Mouse (Mus musculus) forebrain, embryonic 10.5 days (tissue): Measurements from ENCODE around the gene Nlk. TPM values are rescaled to one million over a fixed set of nuclear protein-coding genes. Genes with fewer than 3 reads are reported as not detected.
"Not testable (repeated sequence)": the region's sequence is repeated elsewhere in the genome, so short reads cannot be mapped to it uniquely, and the experiment has no call there.

Experiments
- DNase-seq: peaks from one replicate; pipeline ENCODE4 v3.0.0-alpha.2; 2017; ENCODE audit warnings: low spot score; ENCODE audit errors: extremely low spot score
- H3K27ac ChIP-seq: fragments of 300-500 bp; sonication (generic); 2 replicates; pipeline ENCODE4 v1.5.1; 2016; ENCODE audit warnings: mild to moderate bottlenecking
- H3K27me3 ChIP-seq: fragments of 300-500 bp; sonication (generic); 2 replicates; pipeline ENCODE4 v1.6.1; 2016; ENCODE audit warnings: mild to moderate bottlenecking; ENCODE audit not compliant: poor library complexity, severe bottlenecking
- H3K36me3 ChIP-seq: fragments of 300-500 bp; sonication (generic); replicated peaks from 2 replicates; pipeline ENCODE4 v1.6.1; 2016; ENCODE audit warnings: mild to moderate bottlenecking, moderate library complexity
- H3K4me1 ChIP-seq: fragments of 300-500 bp; sonication (generic); 2 replicates; pipeline ENCODE4 v1.6.1; 2016
- H3K4me3 ChIP-seq: fragments of 300-500 bp; sonication (generic); 2 replicates; pipeline ENCODE4 v1.5.1; 2016; ENCODE audit warnings: mild to moderate bottlenecking, moderate library complexity
- H3K9me3 ChIP-seq: fragments of 300-500 bp; sonication (generic); 2 replicates; pipeline ENCODE4 v1.6.1; 2016; ENCODE audit warnings: mild to moderate bottlenecking, moderate library complexity
- WGBS: fragments of 180-500 bp; shearing (Covaris S2); methylation state at CpG from one replicate; pipeline ENCODE4 v1.1.7; 2016; 5-methylcytosine and 5-hydroxymethylcytosine counted together
- polyA plus RNA-seq: library from polyadenylated mRNA; unstranded; fragments of >200 nt; fragmentation: Nextera tagmentation; extraction: Ambion mirVana; gene quantifications from 2 replicates; pipeline ENCODE4 v1.2.1, GENCODE M21; 2016

Nlk gene
- polyA plus RNA-seq, 1 experiment from 2014 or later = 14.1 TPM

DNA sequence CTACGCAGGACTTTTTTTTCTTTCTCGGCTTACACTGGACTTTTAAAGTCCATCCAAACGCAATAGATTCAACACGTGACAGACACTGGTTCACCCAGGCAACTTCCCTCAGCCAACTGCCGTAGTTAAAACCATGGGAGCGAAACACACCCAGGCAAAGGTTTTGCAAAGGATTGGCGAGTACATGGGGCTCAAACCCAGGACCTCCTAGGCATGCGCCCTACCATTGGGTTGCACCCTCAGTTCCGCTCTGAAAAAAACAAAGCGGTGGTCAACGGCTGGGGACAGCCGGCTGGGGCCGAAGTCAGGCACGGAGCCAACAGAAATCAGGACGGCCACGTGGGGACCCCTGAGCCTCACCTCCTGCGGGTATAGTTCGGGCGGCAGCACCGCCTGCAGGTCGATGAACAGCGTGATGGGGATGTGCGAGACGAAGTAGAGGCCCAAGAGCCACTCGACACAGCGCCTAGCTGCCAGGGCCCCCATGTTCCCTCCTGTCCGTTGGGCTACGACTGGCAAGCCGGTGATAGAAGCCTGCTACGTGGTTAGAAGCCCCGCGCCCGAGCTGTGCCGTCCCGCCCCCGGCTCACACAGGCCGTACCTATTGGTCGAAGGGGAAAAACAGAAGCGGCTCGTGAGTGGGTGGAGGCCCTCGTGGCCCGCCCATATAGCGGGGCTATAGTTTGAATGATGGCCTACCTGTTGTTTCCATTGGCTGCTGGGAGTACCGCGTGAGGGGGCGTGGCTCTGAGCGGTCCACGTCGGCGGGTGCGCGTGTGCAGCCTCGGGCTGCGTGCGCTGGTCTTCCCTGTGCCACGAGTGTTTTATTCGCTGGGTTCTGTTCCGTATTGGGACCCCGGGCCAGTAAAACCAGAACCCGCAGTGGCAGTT, 146.8 kb downstream of the Nlk start, which contains the start of gene Tmem97:
Gene Tmem97 (minus strand): TSS at position 610 of the 891 bp plus-strand sequence.
- H3K36me3 ChIP-seq = peaks cover 14% of the 10 kb centered on the region
- no peaks in the 10 kb centered on the region for H3K27me3 ChIP-seq
- DNase-seq = peak; percentile 97
- peaks cover 5% of the 10 kb centered on the region; the same call in 1 of the 2 replicates for H3K9me3 ChIP-seq
- H3K4me3 ChIP-seq = peak within 1 kb of the TSS; percentile 76
- H3K4me1 ChIP-seq = peaks cover 35% of the 10 kb centered on the region
- H3K27ac ChIP-seq = peak within 1 kb of the TSS; percentile 92
- under 1% methylated on average over 60 of the region's 60 CpGs for WGBS

DNA sequence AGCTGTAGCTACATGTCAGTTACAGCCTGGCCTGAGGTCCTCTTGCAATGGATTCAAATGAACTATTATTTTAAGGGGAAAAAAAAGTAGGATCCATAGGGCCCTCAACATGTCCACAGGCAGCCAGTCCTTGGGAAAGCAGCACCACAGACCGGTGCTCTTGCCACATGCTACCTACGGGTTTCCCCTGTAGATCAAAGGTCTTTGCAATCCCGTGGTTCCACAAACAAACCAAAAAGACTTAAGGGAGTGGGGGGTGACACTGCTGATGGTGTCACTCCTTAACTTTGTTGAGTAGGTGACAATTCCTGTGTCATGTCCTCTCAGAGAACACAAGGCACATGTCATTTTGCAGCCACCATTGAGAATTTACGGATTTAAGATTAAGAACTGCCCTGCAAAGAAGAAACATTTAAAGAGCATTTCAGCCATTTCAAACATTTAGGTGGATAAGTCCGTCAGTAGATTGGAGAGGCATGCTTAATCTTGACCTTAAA, 147.6 kb downstream of the Nlk start:
- H3K4me1 ChIP-seq = peaks cover 40% of the 10 kb centered on the region
- H3K4me3 ChIP-seq = peak overlapping the region; percentile 76
- H3K36me3 ChIP-seq = peaks cover 23% of the 10 kb centered on the region
- H3K27me3 ChIP-seq = no peaks in the 10 kb centered on the region
- 21% methylated on average over 5 of the region's 5 CpGs for WGBS
- peak overlapping the region; percentile 92 for H3K27ac ChIP-seq
- peaks cover 5% of the 10 kb centered on the region; the same call in 1 of the 2 replicates for H3K9me3 ChIP-seq
- DNase-seq = no peak

DNA sequence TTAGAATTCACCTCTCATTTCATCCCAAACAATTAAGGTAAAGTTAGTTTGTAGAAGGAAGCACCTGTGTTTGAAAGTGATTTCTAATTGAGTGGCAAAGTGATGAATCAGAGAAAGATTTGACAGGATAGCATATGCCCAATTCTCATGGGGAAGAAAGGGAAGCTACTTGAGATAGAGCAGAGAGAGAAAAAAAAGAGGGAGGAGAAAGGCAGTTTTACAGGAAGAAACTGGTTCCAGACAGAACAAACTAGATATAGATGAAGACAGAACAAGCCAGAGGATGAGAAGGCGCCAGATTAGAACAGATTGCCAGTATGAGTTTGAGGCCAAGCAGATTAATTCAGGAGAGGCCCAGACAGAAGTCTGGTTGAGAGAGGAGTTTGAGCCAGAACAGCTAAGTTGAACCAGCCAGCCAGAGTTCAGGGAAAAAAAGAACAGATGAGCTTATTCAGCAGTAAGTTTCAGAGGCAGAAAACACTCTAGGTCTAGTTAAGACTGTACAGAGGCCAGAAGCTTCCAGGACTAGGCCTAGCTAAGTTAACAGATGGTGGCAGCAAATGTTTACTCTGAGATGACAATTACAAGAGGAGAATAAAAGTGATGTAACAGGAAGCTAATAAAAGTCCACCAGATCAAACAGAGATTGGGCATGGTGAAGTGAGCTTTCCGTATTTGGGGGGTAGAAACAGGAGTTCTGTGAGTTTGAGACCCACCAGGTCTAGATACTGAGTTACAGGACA, 149.3 kb downstream of the Nlk start:
- 86% methylated on average over 2 of the region's 2 CpGs for WGBS

GRCm38 (mm10) chr11:78545181-78545580, 152.0 kb downstream of the Nlk start:
- DNase-seq = no peak
- H3K4me1 ChIP-seq = peaks cover 32% of the 10 kb centered on the region
- H3K4me3 ChIP-seq = no peak overlapping the region
- no peaks in the 10 kb centered on the region for H3K9me3 ChIP-seq
- H3K27me3 ChIP-seq = no peaks in the 10 kb centered on the region
- 80% methylated on average over 8 of the region's 8 CpGs for WGBS
- no peak overlapping the region for H3K27ac ChIP-seq
- peaks cover 66% of the 10 kb centered on the region for H3K36me3 ChIP-seq

More for the DNA sequence above, 149.3 kb downstream of the Nlk start:
- no peak for DNase-seq
- Histone ChIP-seq H3K27ac (no peak overlapping the region), H3K27me3 (no peaks in the 10 kb centered on the region), H3K9me3 (no peaks in the 10 kb centered on the region), H3K4me1 (peaks cover 40% of the 10 kb centered on the region), H3K4me3 (peak overlapping the region; percentile 76; the same call in 1 of the 2 replicates), H3K36me3 (peaks cover 40% of the 10 kb centered on the region)

- peaks cover 72% of the 10 kb centered on the region for H3K36me3 ChIP-seq
Measured at GRCm38 (mm10) chr11:78544449-78545111, 152.6 kb downstream of the Nlk start.

DNA sequence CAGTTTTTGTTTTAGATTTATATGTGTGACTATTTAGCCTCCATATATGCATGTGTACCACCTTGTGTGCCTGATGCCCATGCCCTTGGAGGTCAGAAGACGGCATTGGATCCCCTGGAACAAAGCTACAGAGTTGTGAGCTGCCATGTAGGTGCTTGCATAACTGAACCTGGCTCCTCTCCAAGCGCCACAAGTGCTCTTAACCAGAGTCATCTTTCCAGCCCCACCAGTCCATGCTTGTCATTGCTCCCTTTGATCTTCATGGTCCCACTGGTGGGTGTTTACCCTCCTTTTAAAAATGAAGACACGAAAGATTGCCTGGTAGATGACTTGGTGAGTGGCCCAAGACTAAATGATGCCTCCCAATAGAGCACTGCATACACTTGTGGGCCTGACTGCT, 156.8 kb downstream of the Nlk start:
- H3K9me3 ChIP-seq = no peaks in the 10 kb centered on the region
- peaks cover 70% of the 10 kb centered on the region for H3K36me3 ChIP-seq
- no peak for DNase-seq
- peaks cover 20% of the 10 kb centered on the region for H3K4me1 ChIP-seq
- WGBS = 87% methylated on average over 3 of the region's 3 CpGs
- no peak overlapping the region for H3K4me3 ChIP-seq
- no peak overlapping the region for H3K27ac ChIP-seq
- no peaks in the 10 kb centered on the region for H3K27me3 ChIP-seq

More at GRCm38 (mm10) chr11:78544449-78545111, 152.6 kb downstream of the Nlk start:
- Histone ChIP-seq H3K4me1 (peaks cover 28% of the 10 kb centered on the region), H3K9me3 (no peaks in the 10 kb centered on the region), H3K4me3 (no peak overlapping the region), H3K27me3 (no peaks in the 10 kb centered on the region), H3K27ac (no peak overlapping the region)
- no peak for DNase-seq
- WGBS = 94% methylated on average over 7 of the region's 7 CpGs

DNA sequence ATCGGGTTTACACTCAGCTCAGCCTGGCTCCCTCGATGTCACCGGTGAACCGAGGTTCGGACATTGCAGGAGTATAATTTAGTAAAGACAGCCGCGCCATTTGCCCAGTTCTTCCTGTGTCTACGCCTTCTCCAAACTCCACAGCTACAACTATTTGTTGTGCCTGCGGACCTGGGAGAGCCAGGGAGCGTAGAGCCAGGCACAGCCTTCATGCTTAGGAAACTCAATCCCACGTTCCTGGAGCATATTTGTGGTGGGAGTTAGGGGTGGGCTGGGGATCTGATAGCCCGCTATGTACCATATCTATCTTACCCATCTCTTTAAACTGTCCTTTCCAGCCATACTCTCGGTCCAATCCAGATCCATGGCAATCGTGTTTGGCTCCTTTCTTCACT, 160.5 kb downstream of the Nlk start:
- Histone ChIP-seq H3K4me3 (peak overlapping the region; percentile 89), H3K27me3 (no peaks in the 10 kb centered on the region), H3K27ac (peak overlapping the region; percentile 93), H3K4me1 (peaks cover 27% of the 10 kb centered on the region), H3K9me3 (no peaks in the 10 kb centered on the region), H3K36me3 (peaks cover 53% of the 10 kb centered on the region)
- 5% methylated on average over 14 of the region's 14 CpGs for WGBS
- DNase-seq = no peak

- peaks cover 54% of the 10 kb centered on the region for H3K36me3 ChIP-seq
- H3K4me1 ChIP-seq = peaks cover 27% of the 10 kb centered on the region
- peak within 1 kb of the TSS; percentile 93 for H3K27ac ChIP-seq
- WGBS = under 1% methylated on average over 52 of the region's 52 CpGs
- DNase-seq = peak; percentile 99
- no peaks in the 10 kb centered on the region for H3K27me3 ChIP-seq
- H3K4me3 ChIP-seq = peak within 1 kb of the TSS; percentile 89
- H3K9me3 ChIP-seq = no peaks in the 10 kb centered on the region
Measured at GRCm38 (mm10) chr11:78536080-78536689, 161.0 kb downstream of the Nlk start, which contains the start of the genes Tnfaip1 and Ift20. TSS of gene Tnfaip1 (minus strand) at chr11:78536332. TSS of gene Ift20 (plus strand) at chr11:78536361.

- peaks cover 27% of the 10 kb centered on the region for H3K4me1 ChIP-seq
- H3K9me3 ChIP-seq = no peaks in the 10 kb centered on the region
- H3K4me3 ChIP-seq = peak overlapping the region; percentile 89
- peak overlapping the region; percentile 93 for H3K27ac ChIP-seq
- DNase-seq = peak; percentile 37
- no peaks in the 10 kb centered on the region for H3K27me3 ChIP-seq
- WGBS = under 1% methylated on average over 23 of the region's 23 CpGs
- H3K36me3 ChIP-seq = peaks cover 54% of the 10 kb centered on the region
Measured at GRCm38 (mm10) chr11:78535376-78536079, 161.6 kb downstream of the Nlk start.

DNA sequence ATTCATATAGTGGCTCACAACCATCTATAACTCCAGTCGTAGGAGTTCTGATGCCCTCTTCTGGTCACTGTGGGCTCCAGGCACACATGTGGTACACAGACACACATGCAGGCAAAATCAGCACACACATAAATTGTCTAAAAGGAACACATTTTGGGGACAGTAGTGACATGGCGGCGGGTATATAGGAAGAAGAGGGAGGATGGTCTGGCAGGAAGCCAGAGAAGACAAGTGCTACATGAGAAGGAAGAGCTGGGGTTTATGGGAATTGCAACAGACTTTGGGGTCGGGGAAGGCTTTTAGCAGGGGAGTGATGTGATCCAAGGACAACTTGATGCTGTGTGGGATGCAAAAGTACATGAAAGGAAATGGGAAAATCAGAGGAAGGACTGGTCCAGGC, 162.7 kb downstream of the Nlk start:
- Histone ChIP-seq H3K4me3 (peak overlapping the region; percentile 89), H3K27ac (no peak overlapping the region), H3K4me1 (peaks cover 27% of the 10 kb centered on the region), H3K9me3 (no peaks in the 10 kb centered on the region), H3K36me3 (peaks cover 54% of the 10 kb centered on the region), H3K27me3 (no peaks in the 10 kb centered on the region)
- 96% methylated on average over 4 of the region's 4 CpGs for WGBS
- no peak for DNase-seq

- H3K4me3 ChIP-seq, H3K9me3 ChIP-seq, H3K27ac ChIP-seq, H3K27me3 ChIP-seq, DNase-seq: not testable (repeated sequence)
- peaks cover 72% of the 10 kb centered on the region for H3K36me3 ChIP-seq
- H3K4me1 ChIP-seq = peaks cover 12% of the 10 kb centered on the region
- 92% methylated on average over 10 of the region's 10 CpGs for WGBS
Measured at GRCm38 (mm10) chr11:78531515-78531914, 165.7 kb downstream of the Nlk start.
